Mouse (Mus musculus): Measurements from ENCODE around the gene Suco.
A peak's percentile ranks its signal among the peaks of the same experiment; 100 is the strongest.

Gene Suco

GRCm38 (mm10) chr1:161876553-161877447 lies at the start of gene Suco:
Gene Suco (minus strand): TSS chr1:161876682.
- peak; percentile 99 to 100 for DNase-seq

- DNase-seq = no peak
Measured at GRCm38 (mm10) chr1:161925281-161925805, 48.9 kb upstream of the Suco start.

- no peak for DNase-seq
Measured at GRCm38 (mm10) chr1:161924321-161924720, 47.8 kb upstream of the Suco start.

GRCm38 (mm10) chr1:161921928-161922327 lies 45.4 kb upstream of the Suco start:
- no peak for DNase-seq

GRCm38 (mm10) chr1:161920475-161921454 lies 44.3 kb upstream of the Suco start:
- DNase-seq = no peak

- no peak for DNase-seq
Measured at GRCm38 (mm10) chr1:161919594-161919993, 43.1 kb upstream of the Suco start.

- no peak for DNase-seq
Measured at GRCm38 (mm10) chr1:161918682-161919372, 42.3 kb upstream of the Suco start.

- no peak for DNase-seq
Measured at GRCm38 (mm10) chr1:161917940-161918484, 41.5 kb upstream of the Suco start.

GRCm38 (mm10) chr1:161916036-161916435 lies 39.6 kb upstream of the Suco start:
- DNase-seq = no peak

GRCm38 (mm10) chr1:161913648-161913984 lies 37.1 kb upstream of the Suco start:
- DNase-seq = no peak

GRCm38 (mm10) chr1:161912940-161913647 lies 36.6 kb upstream of the Suco start:
- DNase-seq = no peak

- DNase-seq = no peak
Measured at GRCm38 (mm10) chr1:161909074-161909473, 32.6 kb upstream of the Suco start.

- DNase-seq = no peak
Measured at GRCm38 (mm10) chr1:161907795-161908457, 31.4 kb upstream of the Suco start.

GRCm38 (mm10) chr1:161907111-161907510 lies 30.6 kb upstream of the Suco start:
- DNase-seq = no peak

GRCm38 (mm10) chr1:161902692-161903452 lies 26.4 kb upstream of the Suco start:
- DNase-seq = no peak

- DNase-seq = no peak
Measured at GRCm38 (mm10) chr1:161900129-161900528, 23.6 kb upstream of the Suco start.

- no peak for DNase-seq
Measured at GRCm38 (mm10) chr1:161897235-161897634, 20.8 kb upstream of the Suco start.

- no peak for DNase-seq
Measured at GRCm38 (mm10) chr1:161896130-161896529, 19.6 kb upstream of the Suco start.

- no peak for DNase-seq
Measured at GRCm38 (mm10) chr1:161895014-161895413, 18.5 kb upstream of the Suco start.

GRCm38 (mm10) chr1:161894553-161894952 lies 18.1 kb upstream of the Suco start:
- no peak for DNase-seq

Measured in kidney, postnatal 4 days (tissue).